Mouse (Mus musculus): ENCODE measurements around the gene Bphl. TPM values are rescaled to one million over a fixed set of nuclear protein-coding genes. Genes with fewer than 3 reads are reported as not detected.

The Bphl gene
- polyA plus RNA-seq, 1 experiment: 15.1 TPM

GRCm38 (mm10) chr13:34043716-34044393 lies 6.5 kb downstream of the Bphl start:
- no peak for TF ChIP-seq GATA1 (IDR thresholded peaks at IDR 0.05; ENCODE audit: low read length)

- no peak for TF ChIP-seq GATA1 (IDR thresholded peaks at IDR 0.05; ENCODE audit: low read length)
These were observed 8.3 kb downstream of the Bphl start for GRCm38 (mm10) chr13:34045511-34046249.

GRCm38 (mm10) chr13:34046421-34047012 lies 9.1 kb downstream of the Bphl start:
- no peak for TF ChIP-seq GATA1 (IDR thresholded peaks at IDR 0.05; ENCODE audit: low read length)

GRCm38 (mm10) chr13:34047526-34047925 lies 10.1 kb downstream of the Bphl start:
- no peak for TF ChIP-seq GATA1 (IDR thresholded peaks at IDR 0.05; ENCODE audit: low read length)

GRCm38 (mm10) chr13:34050479-34050878 lies 13.1 kb downstream of the Bphl start:
- TF ChIP-seq GATA1 (IDR thresholded peaks at IDR 0.05; ENCODE audit: low read length): no peak

- TF ChIP-seq GATA1 (IDR thresholded peaks at IDR 0.05; ENCODE audit: low read length): no peak
These were observed 14.3 kb downstream of the Bphl start for GRCm38 (mm10) chr13:34051692-34052091.

GRCm38 (mm10) chr13:34053673-34054282 lies 16.4 kb downstream of the Bphl start:
- TF ChIP-seq GATA1 (IDR thresholded peaks at IDR 0.05; ENCODE audit: low read length): no peak

GRCm38 (mm10) chr13:34054391-34054790 lies 17.0 kb downstream of the Bphl start:
- TF ChIP-seq GATA1 (IDR thresholded peaks at IDR 0.05; ENCODE audit: low read length): no peak

GRCm38 (mm10) chr13:34054983-34055382 lies 17.6 kb downstream of the Bphl start:
- TF ChIP-seq GATA1 (IDR thresholded peaks at IDR 0.05; ENCODE audit: low read length): no peak

GRCm38 (mm10) chr13:34057252-34057651 lies 19.9 kb downstream of the Bphl start:
- TF ChIP-seq GATA1 (IDR thresholded peaks at IDR 0.05; ENCODE audit: low read length): no peak

- no peak for TF ChIP-seq GATA1 (IDR thresholded peaks at IDR 0.05; ENCODE audit: low read length)
These were observed 22.7 kb downstream of the Bphl start for GRCm38 (mm10) chr13:34060061-34060460.

GRCm38 (mm10) chr13:34062466-34062865 lies 25.1 kb downstream of the Bphl start:
- TF ChIP-seq GATA1 (IDR thresholded peaks at IDR 0.05; ENCODE audit: low read length): no peak

- TF ChIP-seq GATA1 (IDR thresholded peaks at IDR 0.05; ENCODE audit: low read length): no peak
These were observed 29.0 kb downstream of the Bphl start for GRCm38 (mm10) chr13:34066351-34066750.

GRCm38 (mm10) chr13:34070296-34070695 lies 32.9 kb downstream of the Bphl start:
- no peak for TF ChIP-seq GATA1 (IDR thresholded peaks at IDR 0.05; ENCODE audit: low read length)

GRCm38 (mm10) chr13:34071836-34072235 lies 34.4 kb downstream of the Bphl start:
- TF ChIP-seq GATA1 (IDR thresholded peaks at IDR 0.05; ENCODE audit: low read length): no peak

- no peak for TF ChIP-seq GATA1 (IDR thresholded peaks at IDR 0.05; ENCODE audit: low read length)
These were observed 35.5 kb downstream of the Bphl start for GRCm38 (mm10) chr13:34072847-34073246.

All from G1E-ER4 (cell line).